10 mouse cellular contexts compared by ENCODE assay signal in genomic region chr6:141252520-141252919, GRCm38 (mm10). TPM values are rescaled to one million over a fixed set of nuclear protein-coding genes. Genes with fewer than 3 reads are reported as not detected.
A peak's percentile ranks its signal among the peaks of the same experiment; 100 is the strongest.
DNase-seq lines count a peak whose midpoint lies in the region; ATAC-seq lines count a peak whose summit lies in the region.
"Had no signal": no experiment of that assay in that cellular context is flagged by ENCODE, and none has a peak within 500 bp of the region (broad histone marks: within the 10 kb centered on the region; RNA-seq: fewer than 3 reads in every experiment).

No protein-coding gene starts in this region.

- ATAC-seq in heart, embryonic 11.5 days (replicated peaks; ENCODE audit: insufficient number of reproducible peaks, low FRiP score, low TSS enrichment): no peak
- ATAC-seq in kidney, embryonic 16.5 days (ENCODE audit: low FRiP score, low TSS enrichment): no peak

- H3K27me3 ChIP-seq in heart, embryonic 11.5 days (ENCODE audit: control insufficient read depth, insufficient read depth, low read length): no peaks in the 10 kb centered on the region
- peaks cover 10% of the 10 kb centered on the region for H3K27me3 ChIP-seq in kidney, embryonic 16.5 days (ENCODE audit: insufficient read depth, low read length)

- H3K4me3 ChIP-seq in heart, embryonic 11.5 days (ENCODE audit: low read depth, low read length): no peak overlapping the region
- peak overlapping the region; percentile 65 for H3K4me3 ChIP-seq in kidney, embryonic 16.5 days (ENCODE audit: low read length)
- H3K4me3 ChIP-seq in brown adipose tissue, adult 24 weeks (ENCODE audit: insufficient read depth, low read depth, low read length): peak overlapping the region; percentile 14; the same call in 1 of the 2 replicates
- H3K4me3 ChIP-seq: liver, embryonic 15.5 days; myocyte had no signal

- H3K4me2 ChIP-seq in heart, embryonic 11.5 days: peak overlapping the region; percentile 80
- H3K4me2 ChIP-seq in kidney, embryonic 16.5 days (replicated peaks; ENCODE audit: low read depth, low read length): peak overlapping the region; percentile 79
- H3K4me2 ChIP-seq: liver, embryonic 15.5 days had no signal

- H3K4me1 ChIP-seq in heart, embryonic 11.5 days (ENCODE audit: control insufficient read depth, insufficient read depth, low read length): peaks cover 20% of the 10 kb centered on the region
- H3K4me1 ChIP-seq in kidney, embryonic 16.5 days (ENCODE audit: insufficient read depth, low read length): 0 out of 2 replicates have a peak, but pooled peaks cover 18% of the 10 kb centered on the region
- H3K4me1 ChIP-seq in brown adipose tissue, adult 24 weeks (ENCODE audit: control insufficient read depth, insufficient read depth, insufficient read length, low read length): no peaks in the 10 kb centered on the region; the same call in 1 of the 2 replicates
- H3K4me1 ChIP-seq: liver, embryonic 15.5 days had no signal

- no peaks in the 10 kb centered on the region for H3K9me3 ChIP-seq in heart, embryonic 11.5 days (replicated peaks; ENCODE audit: control insufficient read depth, low read length)
- H3K9me3 ChIP-seq in kidney, embryonic 16.5 days (ENCODE audit: low read length): no peaks in the 10 kb centered on the region
- H3K9me3 ChIP-seq: liver, embryonic 15.5 days had no signal

- H3K36me3 ChIP-seq in heart, embryonic 11.5 days (ENCODE audit: control insufficient read depth, insufficient read depth, low read length): no peaks in the 10 kb centered on the region
- no peaks in the 10 kb centered on the region for H3K36me3 ChIP-seq in kidney, embryonic 16.5 days (ENCODE audit: insufficient read depth, low read length)
- H3K36me3 ChIP-seq: liver, embryonic 15.5 days had no signal

- no peak for DNase-seq in heart, adult 9 months (ENCODE audit: low spot score in 2 of 2)
- DNase-seq in kidney, postnatal 25 days: no peak
- peak; percentile 71 for DNase-seq in large intestine, adult 2 months (ENCODE audit: low read depth, low spot score)
- no peak for DNase-seq in ovary, postnatal 10 days (ENCODE audit: low spot score)
- DNase-seq in left cerebral cortex, adult 11 months (ENCODE audit: low spot score): no peak

- no peak overlapping the region for H3K9ac ChIP-seq in heart, embryonic 11.5 days (ENCODE audit: low read depth, low read length)
- H3K9ac ChIP-seq in kidney, embryonic 16.5 days (replicated peaks; ENCODE audit: low read length): no peak overlapping the region
- H3K9ac ChIP-seq: liver, embryonic 15.5 days had no signal

- 72% methylated on average over 7 of the region's 7 CpGs for WGBS in heart, embryonic 11.5 days (ENCODE audit: insufficient replicate concordance)
- 72% methylated on average over 7 of the region's 7 CpGs for WGBS in kidney, embryonic 16.5 days
- WGBS in large intestine, adult 2 months: 32% methylated on average over 7 of the region's 7 CpGs

- H3K27ac ChIP-seq in heart, embryonic 11.5 days (ENCODE audit: low read depth, low read length): no peak overlapping the region
- H3K27ac ChIP-seq in kidney, embryonic 16.5 days (ENCODE audit: low read length): no peak overlapping the region
- H3K27ac ChIP-seq in brown adipose tissue, adult 24 weeks (replicated peaks; ENCODE audit: low read depth, low read length): no peak overlapping the region
- H3K27ac ChIP-seq: liver, embryonic 15.5 days had no signal

RNA-seq across cellular contexts. Expression of gene Pde3a, which starts 3.5 kb away (rescaled TPM):
- 9.9 and 10.7 TPM in 2 replicates for polyA plus RNA-seq in heart, embryonic 11.5 days (2014; fragmentation: Nextera tagmentation; extraction: Ambion mirVana)
- polyA plus RNA-seq in kidney, embryonic 16.5 days (2015; fragmentation: Nextera tagmentation; extraction: Ambion mirVana): 11.5 and 12.1 TPM in 2 replicates
- 1.7 and 4.0 TPM in 2 replicates for polyA plus RNA-seq in brown adipose tissue, adult 24 weeks (2012; ENCODE audit: insufficient read depth, insufficient read length, missing spikeins)
- polyA plus RNA-seq in large intestine, adult 2 months (2012; rRNA removed): 2.7 and 8.9 TPM in 2 replicates
- polyA plus RNA-seq: myocyte had no signal
